Mouse (Mus musculus): Measurements from ENCODE around the gene Carmil2. TPM values are rescaled to one million over a fixed set of nuclear protein-coding genes. Genes with fewer than 3 reads are reported as not detected.

Gene Carmil2
- total and polyA plus RNA-seq, 3 experiments, result 2.0 to 33.2 (median 7.6) TPM

GRCm38 (mm10) chr8:105693648-105694047 is 7.6 kb downstream of the Carmil2 start:
- no peak for DNase-seq (ENCODE audit: extremely low read depth)
- Histone ChIP-seq H3K4me2 (ENCODE audit: insufficient read depth, low read depth, poor library complexity, severe bottlenecking) (no peak overlapping the region), H3K9me3 (replicated peaks; ENCODE audit: low read length) (peaks cover 8% of the 10 kb centered on the region), H3K4me3 (replicated peaks in 1 of 3; ENCODE audit: low read depth in 2 of 3, low read length in 2 of 3, poor library complexity in 1 of 3) (no peak overlapping the region), H3K27me3 (replicated peaks) (no peaks in the 10 kb centered on the region), H3K36me3 (replicated peaks in 1 of 2; ENCODE audit: control insufficient read depth in 1 of 2, insufficient read depth in 1 of 2, low read length in 1 of 2) (peaks cover 93 to 100% of the 10 kb centered on the region in 2 experiments), H3K27ac (ENCODE audit: insufficient read depth, low read depth) (no peak overlapping the region), H3K4me1 (ENCODE audit: control insufficient read depth in 1 of 2, insufficient read depth in 2 of 2) (0 out of 4 replicates have a peak, but pooled peaks cover 0 to 3% of the 10 kb centered on the region in 2 experiments), H3K9ac (ENCODE audit: insufficient read depth, low read depth) (no peak overlapping the region), H3K79me2 (replicated peaks; ENCODE audit: control insufficient read depth, extremely low read depth, insufficient read depth, poor library complexity, severe bottlenecking) (no peaks in the 10 kb centered on the region)
- no peak for TF ChIP-seq BHLHE40 (IDR thresholded peaks at IDR 0.05; ENCODE audit: low read depth, low read length)
- dilution Hi-C loops (cut with MboI; ENCODE audit: extremely low pct_ligation_motif_present, extremely low pct_unique_long_range_greater_than_20kb, low sequenced_read_pairs), result no loop called here
- in situ Hi-C loops (cut with MboI; ENCODE audit: low pct_ligation_motif_present, low pct_unique_long_range_greater_than_20kb, low sequenced_read_pairs), result no loop called here

DNA sequence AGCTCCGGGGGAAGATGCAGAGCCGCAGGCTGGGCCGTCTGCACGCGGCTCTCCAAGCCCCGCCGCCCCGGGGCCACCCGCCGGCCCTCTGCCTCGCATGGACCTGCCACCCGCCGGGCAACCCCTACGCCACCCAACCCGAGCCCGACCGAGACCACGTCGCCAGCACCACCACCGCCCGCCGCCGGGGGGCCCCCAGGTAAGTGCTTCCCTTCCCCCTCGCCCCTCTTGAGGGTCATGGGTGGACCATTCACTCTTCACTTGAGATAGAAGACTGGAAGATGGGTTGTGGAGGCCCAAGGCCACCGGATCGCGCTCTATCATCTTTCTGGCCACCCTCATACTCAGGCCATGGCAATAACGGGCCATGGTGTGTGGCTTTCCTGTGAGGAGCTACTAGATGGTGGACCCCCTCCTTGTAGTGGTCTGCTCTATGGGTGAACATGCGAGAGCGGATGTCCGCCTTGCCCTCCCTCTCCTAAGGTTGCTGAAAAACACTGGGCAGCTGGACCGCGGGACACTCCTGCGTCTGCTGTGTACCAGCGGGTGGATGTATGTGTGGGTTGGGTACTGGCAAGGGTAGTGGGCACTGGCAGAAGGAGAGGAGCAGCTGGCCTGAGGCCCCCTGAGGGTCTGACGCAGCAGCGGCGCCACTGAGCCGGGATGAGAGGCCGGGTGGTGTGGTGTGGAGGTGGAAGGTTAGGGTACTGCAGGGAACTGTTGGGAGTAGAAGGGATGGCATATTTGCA is 8.2 kb downstream of the Carmil2 start:
- H3K9ac ChIP-seq (ENCODE audit: insufficient read depth, low read depth), result no peak overlapping the region
- TF ChIP-seq CHD1 (IDR thresholded peaks at IDR 0.05; ENCODE audit: low read depth, low read length) (no peak), CHD2 (IDR thresholded peaks at IDR 0.05; ENCODE audit: low read length) (no peak), NRF1 (IDR thresholded peaks at IDR 0.05; ENCODE audit: low read depth, low read length) (no peak), KAT2A (IDR thresholded peaks at IDR 0.05; ENCODE audit: insufficient replicate concordance, low read length) (no peak), MEF2A (IDR thresholded peaks at IDR 0.05; ENCODE audit: borderline replicate concordance, low read depth, low read length) (no peak), TCF12 (IDR thresholded peaks at IDR 0.05; ENCODE audit: low read depth, low read length) (no peak), UBTF (IDR thresholded peaks at IDR 0.05; ENCODE audit: low read depth, low read length) (no peak), JUND (conservative IDR thresholded peaks at IDR 0.05; ENCODE audit: low read depth, low read length) (no peak), ZC3H11A (IDR thresholded peaks at IDR 0.05; ENCODE audit: low read depth, low read length) (no peak), ELF1 (IDR thresholded peaks at IDR 0.05; ENCODE audit: low read depth, low read length) (no peak), TBP (conservative IDR thresholded peaks at IDR 0.05; ENCODE audit: low read depth, low read length) (no peak), SIN3A (IDR thresholded peaks at IDR 0.05; ENCODE audit: low read length) (no peak), RCOR1 (conservative IDR thresholded peaks at IDR 0.05; ENCODE audit: low read depth, low read length) (no peak), JUN (IDR thresholded peaks at IDR 0.05; ENCODE audit: insufficient read depth, low read depth, low read length) (no peak), PAX5 (IDR thresholded peaks at IDR 0.05; ENCODE audit: low read length) (no peak), ZKSCAN1 (IDR thresholded peaks at IDR 0.05; ENCODE audit: borderline replicate concordance, low read depth, low read length) (no peak), USF1 (IDR thresholded peaks at IDR 0.05; ENCODE audit: low read depth, low read length) (no peak), GABPA (IDR thresholded peaks at IDR 0.05; ENCODE audit: insufficient replicate concordance, low read depth, low read length) (no peak)

More for the DNA sequence above, 8.2 kb downstream of the Carmil2 start:
- no peaks in the 10 kb centered on the region for H3K27me3 ChIP-seq (replicated peaks)
- peaks cover 8% of the 10 kb centered on the region for H3K9me3 ChIP-seq (replicated peaks; ENCODE audit: low read length)
- H3K4me2 ChIP-seq (ENCODE audit: insufficient read depth, low read depth, poor library complexity, severe bottlenecking), result no peak overlapping the region
- H3K27ac ChIP-seq (ENCODE audit: insufficient read depth, low read depth), result no peak overlapping the region
- no peak overlapping the region for H3K4me3 ChIP-seq (replicated peaks in 1 of 3; ENCODE audit: low read depth in 2 of 3, low read length in 2 of 3, poor library complexity in 1 of 3)
- peaks cover 92 to 99% of the 10 kb centered on the region in 2 experiments for H3K36me3 ChIP-seq (replicated peaks in 1 of 2; ENCODE audit: control insufficient read depth in 1 of 2, insufficient read depth in 1 of 2, low read length in 1 of 2)
- DNase-seq (ENCODE audit: extremely low read depth), result no peak
- no peaks in the 10 kb centered on the region for H3K79me2 ChIP-seq (replicated peaks; ENCODE audit: control insufficient read depth, extremely low read depth, insufficient read depth, poor library complexity, severe bottlenecking)
- dilution Hi-C loops (cut with MboI; ENCODE audit: extremely low pct_ligation_motif_present, extremely low pct_unique_long_range_greater_than_20kb, low sequenced_read_pairs), result no loop called here
- H3K4me1 ChIP-seq (ENCODE audit: control insufficient read depth in 1 of 2, insufficient read depth in 2 of 2), result peaks cover 0 to 3% of the 10 kb centered on the region in 2 experiments; a peak in 2 of 4 replicates
- in situ Hi-C loops (cut with MboI; ENCODE audit: low pct_ligation_motif_present, low pct_unique_long_range_greater_than_20kb, low sequenced_read_pairs), result no loop called here
